Mouse (Mus musculus): Measurements from ENCODE around the gene Pomt2. TPM values are rescaled to one million over a fixed set of nuclear protein-coding genes. Genes with fewer than 3 reads are reported as not detected.
A peak's percentile ranks its signal among the peaks of the same experiment; 100 is the strongest.

The Pomt2 gene
- polyA plus RNA-seq, 1 experiment from 2014 or later, result 12.2 TPM

- no peak for ATAC-seq
- H3K27ac ChIP-seq (ENCODE audit: low read depth, low read length), result no peak overlapping the region
- H3K36me3 ChIP-seq (ENCODE audit: control insufficient read depth, insufficient read depth, low read length), result peaks cover 4% of the 10 kb centered on the region; the same call in 1 of the 2 replicates
- no peak overlapping the region for H3K9ac ChIP-seq (ENCODE audit: low read length)
- peaks cover 19% of the 10 kb centered on the region for H3K27me3 ChIP-seq (replicated peaks; ENCODE audit: control insufficient read depth, insufficient read depth, low read length)
- no peak overlapping the region for H3K4me3 ChIP-seq (ENCODE audit: low read depth, low read length)
- H3K9me3 ChIP-seq (replicated peaks; ENCODE audit: control insufficient read depth, low read length), result no peaks in the 10 kb centered on the region
- DNase-seq (ENCODE audit: low spot score), result no peak
- H3K4me1 ChIP-seq (ENCODE audit: control insufficient read depth, insufficient read depth, low read length), result peaks cover 5% of the 10 kb centered on the region
- H3K4me2 ChIP-seq (ENCODE audit: low read length), result no peak overlapping the region
- 91% methylated on average over 4 of the region's 4 CpGs for WGBS
These were observed 44.3 kb downstream of the Pomt2 start for GRCm38 (mm10) chr12:87103471-87103870.

DNA sequence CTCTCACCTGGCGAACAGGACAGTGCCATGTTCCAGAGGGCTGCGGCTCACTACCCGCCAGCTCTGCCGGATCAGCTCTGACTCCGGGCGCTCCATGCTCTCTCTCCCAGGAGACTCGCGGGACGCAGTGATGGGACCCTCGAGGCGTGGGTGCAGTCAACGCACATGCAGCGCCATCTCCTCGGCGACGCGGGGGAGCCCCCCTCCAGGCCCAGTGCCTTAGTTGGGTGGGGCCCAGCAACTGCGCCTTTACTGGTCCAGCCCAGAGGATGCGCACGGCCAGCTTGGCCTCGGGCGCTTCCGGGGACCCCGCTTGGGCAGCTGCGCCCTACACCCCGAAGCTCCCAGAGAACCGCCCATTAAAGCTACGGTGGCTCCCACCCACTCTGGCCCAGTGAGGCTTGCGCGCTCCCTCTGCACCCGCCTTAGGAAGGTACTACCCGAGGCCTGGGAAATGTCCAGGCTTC is 45.6 kb downstream of the Pomt2 start, which contains the start of gene Ngb:
Gene Ngb (minus strand): TSS at position 375 of the 467 bp plus-strand sequence.
- Histone ChIP-seq H3K4me3 (ENCODE audit: low read depth, low read length) (peak within 1 kb of the TSS; percentile 24), H3K4me2 (ENCODE audit: low read length) (peak within 1 kb of the TSS; percentile 54), H3K4me1 (ENCODE audit: control insufficient read depth, insufficient read depth, low read length) (peaks cover 5% of the 10 kb centered on the region), H3K9ac (ENCODE audit: low read length) (peak within 1 kb of the TSS; percentile 25; the same call in 1 of the 2 replicates), H3K27ac (ENCODE audit: low read depth, low read length) (no peak within 1 kb of the TSS), H3K9me3 (replicated peaks; ENCODE audit: control insufficient read depth, low read length) (no peaks in the 10 kb centered on the region), H3K27me3 (replicated peaks; ENCODE audit: control insufficient read depth, insufficient read depth, low read length) (peaks cover 19% of the 10 kb centered on the region), H3K36me3 (ENCODE audit: control insufficient read depth, insufficient read depth, low read length) (no peaks in the 10 kb centered on the region)
- WGBS, result 2% methylated on average over 31 of the region's 32 CpGs
- ATAC-seq (peak; percentile 48; the same call in 1 of the 2 replicates), DNase-seq (ENCODE audit: low spot score) (peak; percentile 7)

DNA sequence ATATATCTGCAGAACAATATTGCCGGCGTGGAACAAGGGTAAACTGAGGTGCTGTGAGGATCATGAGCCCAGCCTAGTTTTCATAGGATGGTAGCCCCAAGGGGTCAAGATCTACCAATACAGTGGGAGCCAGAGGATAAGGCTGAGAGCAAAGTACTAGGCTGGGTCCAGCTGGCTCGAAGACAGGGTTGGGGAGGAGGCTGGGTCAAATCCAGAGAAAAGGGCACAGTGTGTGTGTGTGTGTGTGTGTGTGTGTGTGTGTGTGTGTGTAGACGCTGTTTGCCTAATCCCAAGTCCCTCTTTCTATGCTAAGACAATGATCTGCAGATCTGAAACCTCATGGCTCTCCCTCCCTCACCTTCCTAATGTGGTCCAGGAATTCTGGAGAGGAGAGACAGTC is 47.4 kb downstream of the Pomt2 start:
- peaks cover 19% of the 10 kb centered on the region for H3K27me3 ChIP-seq (replicated peaks; ENCODE audit: control insufficient read depth, insufficient read depth, low read length)
- H3K27ac ChIP-seq (ENCODE audit: low read depth, low read length), result no peak overlapping the region
- no peak overlapping the region for H3K4me3 ChIP-seq (ENCODE audit: low read depth, low read length)
- no peaks in the 10 kb centered on the region for H3K36me3 ChIP-seq (ENCODE audit: control insufficient read depth, insufficient read depth, low read length)
- H3K4me1 ChIP-seq (ENCODE audit: control insufficient read depth, insufficient read depth, low read length), result peaks cover 5% of the 10 kb centered on the region
- H3K9me3 ChIP-seq (replicated peaks; ENCODE audit: control insufficient read depth, low read length), result no peaks in the 10 kb centered on the region
- ATAC-seq (no peak), DNase-seq (ENCODE audit: low spot score) (no peak)
- 84% methylated on average over 3 of the region's 4 CpGs for WGBS
- H3K9ac ChIP-seq (ENCODE audit: low read length), result no peak overlapping the region
- no peak overlapping the region for H3K4me2 ChIP-seq (ENCODE audit: low read length)

- H3K9ac ChIP-seq (ENCODE audit: low read length), result no peak overlapping the region
- H3K9me3 ChIP-seq (replicated peaks; ENCODE audit: control insufficient read depth, low read length), result no peaks in the 10 kb centered on the region
- no peak overlapping the region for H3K4me3 ChIP-seq (ENCODE audit: low read depth, low read length)
- no peaks in the 10 kb centered on the region for H3K27me3 ChIP-seq (replicated peaks; ENCODE audit: control insufficient read depth, insufficient read depth, low read length)
- no peak overlapping the region for H3K4me2 ChIP-seq (ENCODE audit: low read length)
- H3K4me1 ChIP-seq (ENCODE audit: control insufficient read depth, insufficient read depth, low read length), result no peaks in the 10 kb centered on the region
- no peaks in the 10 kb centered on the region for H3K36me3 ChIP-seq (ENCODE audit: control insufficient read depth, insufficient read depth, low read length)
- H3K27ac ChIP-seq (ENCODE audit: low read depth, low read length), result no peak overlapping the region
- ATAC-seq (no peak), DNase-seq (ENCODE audit: low spot score) (no peak)
- 78% methylated on average over 6 of the region's 6 CpGs for WGBS
These were observed 54.1 kb downstream of the Pomt2 start for GRCm38 (mm10) chr12:87093671-87094070.

GRCm38 (mm10) chr12:87093249-87093648 is 54.5 kb downstream of the Pomt2 start:
- 78% methylated on average over 4 of the region's 4 CpGs for WGBS
- Histone ChIP-seq H3K9me3 (replicated peaks; ENCODE audit: control insufficient read depth, low read length) (no peaks in the 10 kb centered on the region), H3K27ac (ENCODE audit: low read depth, low read length) (no peak overlapping the region), H3K4me1 (ENCODE audit: control insufficient read depth, insufficient read depth, low read length) (no peaks in the 10 kb centered on the region), H3K9ac (ENCODE audit: low read length) (no peak overlapping the region), H3K27me3 (replicated peaks; ENCODE audit: control insufficient read depth, insufficient read depth, low read length) (no peaks in the 10 kb centered on the region), H3K4me3 (ENCODE audit: low read depth, low read length) (no peak overlapping the region), H3K36me3 (ENCODE audit: control insufficient read depth, insufficient read depth, low read length) (no peaks in the 10 kb centered on the region), H3K4me2 (ENCODE audit: low read length) (no peak overlapping the region)
- ATAC-seq, result no peak
- no peak for DNase-seq (ENCODE audit: low spot score)

- DNase-seq (ENCODE audit: low spot score), result no peak
- Histone ChIP-seq H3K4me2 (ENCODE audit: low read length) (no peak overlapping the region), H3K36me3 (ENCODE audit: control insufficient read depth, insufficient read depth, low read length) (no peaks in the 10 kb centered on the region), H3K4me1 (ENCODE audit: control insufficient read depth, insufficient read depth, low read length) (no peaks in the 10 kb centered on the region), H3K9ac (ENCODE audit: low read length) (no peak overlapping the region), H3K9me3 (replicated peaks; ENCODE audit: control insufficient read depth, low read length) (no peaks in the 10 kb centered on the region), H3K4me3 (ENCODE audit: low read depth, low read length) (no peak overlapping the region), H3K27me3 (replicated peaks; ENCODE audit: control insufficient read depth, insufficient read depth, low read length) (no peaks in the 10 kb centered on the region), H3K27ac (ENCODE audit: low read depth, low read length) (no peak overlapping the region)
- WGBS, result 85% methylated on average over 2 of the region's 2 CpGs
- no peak for ATAC-seq
These were observed 55.9 kb downstream of the Pomt2 start for GRCm38 (mm10) chr12:87091916-87092315.

- no peak overlapping the region for H3K27ac ChIP-seq (ENCODE audit: low read depth, low read length)
- no peaks in the 10 kb centered on the region for H3K9me3 ChIP-seq (replicated peaks; ENCODE audit: control insufficient read depth, low read length)
- ATAC-seq (no peak), DNase-seq (ENCODE audit: low spot score) (no peak)
- no peaks in the 10 kb centered on the region for H3K4me1 ChIP-seq (ENCODE audit: control insufficient read depth, insufficient read depth, low read length)
- no peak overlapping the region for H3K4me2 ChIP-seq (ENCODE audit: low read length)
- H3K9ac ChIP-seq (ENCODE audit: low read length), result no peak overlapping the region
- no peaks in the 10 kb centered on the region for H3K27me3 ChIP-seq (replicated peaks; ENCODE audit: control insufficient read depth, insufficient read depth, low read length)
- H3K36me3 ChIP-seq (ENCODE audit: control insufficient read depth, insufficient read depth, low read length), result no peaks in the 10 kb centered on the region
- H3K4me3 ChIP-seq (ENCODE audit: low read depth, low read length), result no peak overlapping the region
- WGBS, result 79% methylated on average over 2 of the region's 2 CpGs
These were observed 58.1 kb downstream of the Pomt2 start for GRCm38 (mm10) chr12:87089701-87090100.

DNA sequence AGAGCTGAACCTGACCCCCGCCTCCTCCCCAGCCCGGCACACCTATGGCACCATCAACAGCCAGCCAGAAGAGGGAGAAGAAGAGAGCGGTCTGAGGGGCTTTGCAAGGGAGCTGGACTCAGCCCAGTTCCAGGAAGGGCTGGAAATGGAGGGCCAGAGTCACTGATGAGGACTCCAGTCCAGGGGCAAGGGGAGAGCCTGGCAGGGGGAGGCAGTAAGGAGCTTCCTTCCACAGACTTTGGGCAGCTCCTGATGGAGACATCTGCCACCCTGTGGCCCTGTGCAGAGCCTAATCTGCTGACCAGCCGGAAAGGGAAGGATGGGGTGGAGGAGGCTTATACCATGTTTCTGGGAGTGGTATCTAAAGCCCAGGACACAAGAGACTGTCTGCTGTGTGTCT is 58.5 kb downstream of the Pomt2 start:
- Histone ChIP-seq H3K4me2 (ENCODE audit: low read length) (no peak overlapping the region), H3K9ac (ENCODE audit: low read length) (no peak overlapping the region), H3K4me1 (ENCODE audit: control insufficient read depth, insufficient read depth, low read length) (no peaks in the 10 kb centered on the region), H3K9me3 (replicated peaks; ENCODE audit: control insufficient read depth, low read length) (no peaks in the 10 kb centered on the region), H3K27me3 (replicated peaks; ENCODE audit: control insufficient read depth, insufficient read depth, low read length) (no peaks in the 10 kb centered on the region), H3K36me3 (ENCODE audit: control insufficient read depth, insufficient read depth, low read length) (no peaks in the 10 kb centered on the region), H3K27ac (ENCODE audit: low read depth, low read length) (no peak overlapping the region), H3K4me3 (ENCODE audit: low read depth, low read length) (no peak overlapping the region)
- WGBS, result 75% methylated on average over 4 of the region's 4 CpGs
- no peak for ATAC-seq
- no peak for DNase-seq (ENCODE audit: low spot score)

DNA sequence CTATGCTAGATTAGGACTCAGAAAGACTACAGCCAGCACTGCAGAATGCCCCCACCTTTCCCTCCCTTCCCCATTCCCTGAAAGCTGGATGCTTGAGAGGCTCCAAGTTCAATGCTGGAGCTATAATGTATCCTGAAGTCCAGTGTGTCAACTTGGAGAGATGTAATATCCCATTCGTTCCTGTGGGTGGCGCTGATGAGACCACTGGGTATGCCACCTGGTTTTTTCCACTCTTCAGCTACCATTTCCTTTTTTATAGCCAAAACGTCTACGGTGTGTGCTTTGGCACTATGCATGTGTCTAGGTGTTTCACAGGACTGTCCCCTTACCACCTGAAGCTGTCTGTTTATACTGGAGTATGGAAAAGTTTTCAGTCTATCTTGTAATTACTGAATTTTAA is 59.4 kb downstream of the Pomt2 start:
- 40% methylated on average over 4 of the region's 4 CpGs for WGBS

More for the DNA sequence above, 59.4 kb downstream of the Pomt2 start:
- Histone ChIP-seq H3K4me3 (ENCODE audit: low read depth, low read length) (no peak overlapping the region), H3K4me2 (ENCODE audit: low read length) (no peak overlapping the region), H3K9me3 (replicated peaks; ENCODE audit: control insufficient read depth, low read length) (no peaks in the 10 kb centered on the region), H3K36me3 (ENCODE audit: control insufficient read depth, insufficient read depth, low read length) (no peaks in the 10 kb centered on the region), H3K27ac (ENCODE audit: low read depth, low read length) (no peak overlapping the region), H3K27me3 (replicated peaks; ENCODE audit: control insufficient read depth, insufficient read depth, low read length) (no peaks in the 10 kb centered on the region), H3K4me1 (ENCODE audit: control insufficient read depth, insufficient read depth, low read length) (no peaks in the 10 kb centered on the region), H3K9ac (ENCODE audit: low read length) (no peak overlapping the region)
- no peak for ATAC-seq
- no peak for DNase-seq (ENCODE audit: low spot score)

All from forebrain, embryonic 14.5 days (tissue).